Mouse (Mus musculus): ENCODE measurements around the gene Ifnar1. TPM values are rescaled to one million over a fixed set of nuclear protein-coding genes. Genes with fewer than 3 reads are reported as not detected.
"Not testable (repeated sequence)": the region's sequence is repeated elsewhere in the genome, so short reads cannot be mapped to it uniquely, and the experiment has no call there.

Gene Ifnar1
- polyA plus RNA-seq, 1 experiment from 2014 or later: 62.3 TPM

- 80% methylated on average over 4 of the region's 4 CpGs for WGBS
- not testable (repeated sequence) for H3K4me3 ChIP-seq (replicated peaks); H3K4me2 ChIP-seq
These were observed 45.8 kb downstream of the Ifnar1 start for GRCm38 (mm10) chr16:91530830-91531229.

DNA sequence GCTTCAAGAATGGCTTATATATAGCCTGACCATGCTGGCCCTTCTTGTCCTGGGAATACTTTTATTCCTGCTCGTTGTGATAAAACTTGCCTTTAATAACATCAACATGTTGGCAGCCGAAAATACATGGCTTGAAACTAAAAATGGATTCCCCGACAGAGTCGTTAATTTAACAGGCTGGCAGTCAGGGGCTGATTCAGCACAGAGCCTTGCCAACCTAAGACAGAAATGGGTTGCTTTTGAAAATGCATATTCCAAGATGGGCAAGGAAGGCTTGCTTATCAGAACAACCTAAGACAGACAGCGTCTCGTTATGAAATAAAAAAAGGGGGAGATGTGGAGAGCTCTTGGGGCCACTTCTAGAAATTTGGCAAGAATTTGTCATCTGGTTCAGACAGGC is 46.8 kb downstream of the Ifnar1 start:
- Histone ChIP-seq H3K27ac (no peak overlapping the region), H3K4me3 (replicated peaks) (no peak overlapping the region), H3K27me3 (peaks cover 5% of the 10 kb centered on the region), H3K4me2 (no peak overlapping the region), H3K36me3 (no peaks in the 10 kb centered on the region), H3K9me3 (no peaks in the 10 kb centered on the region), H3K4me1 (replicated peaks) (peaks cover 15% of the 10 kb centered on the region), H3K9ac (replicated peaks) (no peak overlapping the region)
- whole genome bisulfite sequencing: 55% methylated on average over 6 of the region's 6 CpGs
- no peak for ATAC-seq (ENCODE audit: insufficient number of reproducible peaks, insufficient read depth, low FRiP score, low TSS enrichment, low read depth)

More at GRCm38 (mm10) chr16:91530830-91531229, 45.8 kb downstream of the Ifnar1 start:
- H3K9ac ChIP-seq (replicated peaks); H3K9me3 ChIP-seq; ATAC-seq (ENCODE audit: insufficient number of reproducible peaks, insufficient read depth, low FRiP score, low TSS enrichment, low read depth); H3K36me3 ChIP-seq; H3K27ac ChIP-seq; H3K27me3 ChIP-seq: not testable (repeated sequence)
- H3K4me1 ChIP-seq (replicated peaks): peaks cover 15% of the 10 kb centered on the region

- Histone ChIP-seq H3K36me3 (no peaks in the 10 kb centered on the region), H3K4me3 (replicated peaks) (no peak overlapping the region), H3K9ac (replicated peaks) (no peak overlapping the region), H3K27ac (no peak overlapping the region), H3K4me2 (no peak overlapping the region), H3K9me3 (no peaks in the 10 kb centered on the region), H3K27me3 (peaks cover 5% of the 10 kb centered on the region), H3K4me1 (replicated peaks) (peaks cover 13% of the 10 kb centered on the region)
- ATAC-seq (ENCODE audit: insufficient number of reproducible peaks, insufficient read depth, low FRiP score, low TSS enrichment, low read depth): no peak
- WGBS: 6% methylated on average over 2 of the region's 2 CpGs
These were observed 47.4 kb downstream of the Ifnar1 start for GRCm38 (mm10) chr16:91532429-91532828.

DNA sequence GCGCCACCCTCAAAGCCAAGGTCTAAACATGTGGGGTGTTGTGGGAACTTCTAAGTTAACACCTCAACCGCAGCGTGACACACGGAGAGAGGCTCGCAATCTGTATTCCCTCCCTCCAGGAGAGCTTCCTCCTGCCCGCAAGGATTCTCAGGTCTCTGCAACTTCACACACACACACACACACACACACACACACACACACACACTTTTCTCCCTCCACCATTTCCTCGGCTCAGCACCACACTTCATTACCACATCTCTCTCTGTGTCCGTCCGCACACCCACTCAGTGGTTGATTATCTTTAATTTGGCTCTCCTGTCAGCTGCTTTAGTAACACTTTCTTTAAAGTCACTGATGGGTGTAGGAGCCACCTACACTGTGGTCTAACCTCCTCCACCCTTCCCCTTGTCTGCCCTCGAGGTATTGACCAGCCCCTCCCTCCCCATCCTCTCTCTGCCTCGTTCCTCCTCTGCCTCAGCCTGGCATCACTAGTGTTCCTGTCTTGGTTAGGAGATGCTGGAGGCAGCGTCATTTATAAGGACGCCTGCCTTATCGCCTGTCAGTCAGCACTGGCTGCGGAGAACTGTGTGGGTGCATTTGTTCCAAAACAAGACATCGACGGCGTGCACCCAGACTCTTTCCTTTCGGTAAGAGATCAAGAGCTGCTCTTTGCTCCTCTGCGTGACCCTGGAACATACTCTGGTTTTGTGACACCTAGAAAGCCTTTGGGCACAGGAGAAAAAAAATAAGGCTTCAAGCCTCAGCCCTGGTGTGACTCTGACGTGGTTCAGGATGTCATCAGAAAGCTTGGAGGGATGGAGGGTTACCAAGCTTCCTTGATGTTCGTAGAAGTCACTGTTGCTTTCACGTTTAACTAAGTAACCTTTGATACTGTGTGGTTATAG is 48.3 kb downstream of the Ifnar1 start:
- no peaks in the 10 kb centered on the region for H3K36me3 ChIP-seq
- WGBS: 56% methylated on average over 23 of the region's 23 CpGs
- H3K4me3 ChIP-seq (replicated peaks): no peak overlapping the region
- H3K27ac ChIP-seq: no peak overlapping the region
- ATAC-seq (ENCODE audit: insufficient number of reproducible peaks, insufficient read depth, low FRiP score, low TSS enrichment, low read depth): no peak
- H3K4me2 ChIP-seq: no peak overlapping the region
- peaks cover 11% of the 10 kb centered on the region; the same call in 1 of the 2 replicates for H3K4me1 ChIP-seq (replicated peaks)
- no peak overlapping the region for H3K9ac ChIP-seq (replicated peaks)
- no peaks in the 10 kb centered on the region for H3K9me3 ChIP-seq
- peaks cover 5% of the 10 kb centered on the region for H3K27me3 ChIP-seq

GRCm38 (mm10) chr16:91534477-91534876 is 49.4 kb downstream of the Ifnar1 start:
- 53% methylated on average over 13 of the region's 13 CpGs for WGBS
- H3K36me3 ChIP-seq: no peaks in the 10 kb centered on the region
- H3K9me3 ChIP-seq: no peaks in the 10 kb centered on the region
- no peak overlapping the region for H3K9ac ChIP-seq (replicated peaks)
- ATAC-seq (ENCODE audit: insufficient number of reproducible peaks, insufficient read depth, low FRiP score, low TSS enrichment, low read depth): no peak
- no peak overlapping the region for H3K27ac ChIP-seq
- peaks cover 11% of the 10 kb centered on the region; the same call in 1 of the 2 replicates for H3K4me1 ChIP-seq (replicated peaks)
- H3K27me3 ChIP-seq: peaks cover 5% of the 10 kb centered on the region
- no peak overlapping the region for H3K4me3 ChIP-seq (replicated peaks)
- H3K4me2 ChIP-seq: no peak overlapping the region

DNA sequence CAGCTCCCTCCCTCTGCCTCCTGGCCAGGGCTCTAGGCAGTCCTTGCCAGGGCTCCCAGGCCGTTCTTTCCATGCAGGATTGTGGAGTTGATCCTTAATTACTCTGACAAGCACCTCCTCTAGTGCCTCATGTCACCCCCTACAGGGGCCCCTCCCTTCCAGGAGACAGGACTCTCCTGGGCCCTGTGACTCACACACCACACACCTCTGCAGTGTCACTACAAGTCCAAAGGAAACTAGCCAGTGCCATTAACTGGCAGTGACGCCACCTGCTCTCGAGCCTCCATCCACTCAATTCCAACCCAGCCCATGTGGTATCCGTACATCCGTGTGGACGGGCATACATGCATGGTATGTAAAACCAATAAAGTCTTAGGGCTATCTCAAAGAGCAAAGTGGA is 49.9 kb downstream of the Ifnar1 start:
- H3K4me1 ChIP-seq (replicated peaks): peaks cover 11% of the 10 kb centered on the region; the same call in 1 of the 2 replicates
- 74% methylated on average over 6 of the region's 6 CpGs for WGBS
- no peak overlapping the region for H3K4me3 ChIP-seq (replicated peaks)
- ATAC-seq (ENCODE audit: insufficient number of reproducible peaks, insufficient read depth, low FRiP score, low TSS enrichment, low read depth): no peak
- peaks cover 5% of the 10 kb centered on the region for H3K27me3 ChIP-seq
- H3K36me3 ChIP-seq: no peaks in the 10 kb centered on the region
- H3K9me3 ChIP-seq: no peaks in the 10 kb centered on the region
- no peak overlapping the region for H3K9ac ChIP-seq (replicated peaks)
- no peak overlapping the region for H3K27ac ChIP-seq
- H3K4me2 ChIP-seq: no peak overlapping the region

- Histone ChIP-seq H3K27ac (no peak overlapping the region), H3K9me3 (no peaks in the 10 kb centered on the region), H3K4me2 (no peak overlapping the region), H3K27me3 (peaks cover 5% of the 10 kb centered on the region), H3K9ac (replicated peaks) (no peak overlapping the region), H3K36me3 (no peaks in the 10 kb centered on the region), H3K4me1 (replicated peaks) (peaks cover 14% of the 10 kb centered on the region), H3K4me3 (replicated peaks) (no peak overlapping the region)
- ATAC-seq (ENCODE audit: insufficient number of reproducible peaks, insufficient read depth, low FRiP score, low TSS enrichment, low read depth): no peak
- 88% methylated on average over 6 of the region's 6 CpGs for WGBS
These were observed 51.3 kb downstream of the Ifnar1 start for GRCm38 (mm10) chr16:91536372-91536771.

DNA sequence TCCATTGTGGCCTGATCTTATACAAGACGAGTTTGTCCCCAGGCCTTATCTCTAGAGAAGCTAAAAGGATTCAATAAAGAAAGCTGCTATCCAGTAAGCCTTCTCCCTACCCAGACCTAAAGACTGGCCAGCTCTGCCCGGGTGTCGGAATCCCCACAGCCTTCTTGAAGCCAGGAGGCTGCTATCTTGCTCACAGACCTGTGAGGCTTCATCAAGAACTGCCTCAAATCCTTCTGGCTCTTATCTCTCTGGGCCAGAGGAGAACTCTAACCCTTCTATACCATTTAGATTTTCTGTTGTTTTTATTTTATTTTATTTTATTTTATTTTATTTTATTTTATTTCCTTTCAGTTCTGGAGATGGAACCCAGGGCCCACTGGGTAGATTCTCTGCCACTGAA is 52.0 kb downstream of the Ifnar1 start:
- Histone ChIP-seq H3K9ac (replicated peaks) (no peak overlapping the region), H3K4me3 (replicated peaks) (no peak overlapping the region), H3K9me3 (no peaks in the 10 kb centered on the region), H3K27ac (no peak overlapping the region), H3K36me3 (no peaks in the 10 kb centered on the region), H3K4me1 (replicated peaks) (peaks cover 15% of the 10 kb centered on the region), H3K4me2 (no peak overlapping the region), H3K27me3 (peaks cover 5% of the 10 kb centered on the region)
- no peak for ATAC-seq (ENCODE audit: insufficient number of reproducible peaks, insufficient read depth, low FRiP score, low TSS enrichment, low read depth)
- 78% methylated on average over 3 of the region's 3 CpGs for WGBS

DNA sequence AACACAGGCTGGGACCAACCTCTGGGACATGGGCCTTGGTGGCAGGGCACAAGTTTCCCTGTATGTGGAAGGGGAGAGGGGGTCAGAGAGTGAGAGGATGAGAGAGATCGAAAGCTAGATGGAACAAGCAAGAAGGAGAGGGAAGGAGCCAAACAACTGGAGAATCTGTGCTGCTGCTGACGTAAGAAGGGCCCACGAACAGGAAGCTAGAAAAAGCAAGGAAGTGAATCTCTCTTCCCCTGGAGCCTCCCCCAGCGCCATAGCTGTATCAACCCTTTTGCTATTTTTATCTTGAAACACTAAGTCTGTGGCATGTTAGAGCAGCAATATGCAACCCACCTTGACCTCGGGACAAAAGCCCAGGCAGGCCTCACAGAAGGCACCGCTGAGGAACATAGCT is 53.0 kb downstream of the Ifnar1 start:
- WGBS: 75% methylated on average over 6 of the region's 6 CpGs
- H3K4me2 ChIP-seq: no peak overlapping the region
- H3K9me3 ChIP-seq: no peaks in the 10 kb centered on the region
- peaks cover 8% of the 10 kb centered on the region for H3K4me1 ChIP-seq (replicated peaks)
- H3K9ac ChIP-seq (replicated peaks): no peak overlapping the region
- H3K27me3 ChIP-seq: peaks cover 5% of the 10 kb centered on the region
- no peaks in the 10 kb centered on the region for H3K36me3 ChIP-seq
- no peak for ATAC-seq (ENCODE audit: insufficient number of reproducible peaks, insufficient read depth, low FRiP score, low TSS enrichment, low read depth)
- H3K27ac ChIP-seq: no peak overlapping the region; the same call in 1 of the 2 replicates
- no peak overlapping the region for H3K4me3 ChIP-seq (replicated peaks)

- Histone ChIP-seq H3K36me3 (no peaks in the 10 kb centered on the region), H3K4me1 (replicated peaks) (peaks cover 7% of the 10 kb centered on the region; the same call in 1 of the 2 replicates), H3K4me2 (no peak overlapping the region), H3K9me3 (no peaks in the 10 kb centered on the region), H3K4me3 (replicated peaks) (no peak overlapping the region), H3K27ac (no peak overlapping the region), H3K27me3 (peaks cover 5% of the 10 kb centered on the region; the same call in 1 of the 2 replicates), H3K9ac (replicated peaks) (no peak overlapping the region)
- 57% methylated on average over 9 of the region's 9 CpGs for WGBS
- no peak for ATAC-seq (ENCODE audit: insufficient number of reproducible peaks, insufficient read depth, low FRiP score, low TSS enrichment, low read depth)
These were observed 53.5 kb downstream of the Ifnar1 start for GRCm38 (mm10) chr16:91538513-91538912.

DNA sequence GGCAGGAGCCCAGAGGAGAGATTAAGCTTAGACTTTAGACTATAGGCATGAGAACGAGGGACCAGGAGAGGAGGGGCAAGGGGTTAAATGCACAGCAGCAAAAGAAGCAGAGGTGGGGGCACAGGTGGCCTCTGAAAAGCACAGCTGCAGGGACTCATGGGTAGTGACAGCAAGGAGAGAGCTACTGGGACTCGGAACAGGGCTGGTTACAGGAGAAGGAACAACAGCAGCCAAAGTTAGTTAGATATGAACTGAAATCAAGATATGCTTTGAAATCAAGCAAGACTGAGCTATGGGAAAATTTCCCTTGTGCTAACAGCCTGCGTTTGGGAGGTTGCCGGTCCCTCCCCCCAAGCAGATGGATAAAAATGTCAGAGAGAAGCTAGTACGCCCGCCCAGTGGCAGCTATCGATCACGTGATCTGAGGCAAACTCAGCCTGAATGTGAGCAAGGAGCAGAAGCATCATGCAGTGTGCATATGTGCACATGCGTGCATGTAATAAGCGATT is 56.6 kb downstream of the Ifnar1 start:
- H3K4me2 ChIP-seq: peak overlapping the region; percentile 35
- H3K9me3 ChIP-seq: no peaks in the 10 kb centered on the region
- H3K4me1 ChIP-seq (replicated peaks): peaks cover 16% of the 10 kb centered on the region
- no peak overlapping the region for H3K27ac ChIP-seq
- H3K4me3 ChIP-seq (replicated peaks): no peak overlapping the region
- WGBS: 37% methylated on average over 10 of the region's 10 CpGs
- H3K36me3 ChIP-seq: no peaks in the 10 kb centered on the region
- no peak overlapping the region for H3K9ac ChIP-seq (replicated peaks)
- no peak for ATAC-seq (ENCODE audit: insufficient number of reproducible peaks, insufficient read depth, low FRiP score, low TSS enrichment, low read depth)
- H3K27me3 ChIP-seq: no peaks in the 10 kb centered on the region

All from limb, embryonic 12.5 days (tissue).